Mouse (Mus musculus) ES-E14 (cell line): Measurements from ENCODE around the gene Tgm5.

Source experiments
- CHD2 ChIP-seq: IDR thresholded peaks from 2 replicates; pipeline ENCODE4 v1.6.1; 2014; ENCODE audit warnings: mild to moderate bottlenecking, low read depth, low read length, inconsistent platforms
- HCFC1 ChIP-seq: IDR thresholded peaks from 2 replicates; pipeline ENCODE4 v1.6.1; 2012; ENCODE audit warnings: low read length, inconsistent platforms, borderline replicate concordance; ENCODE audit not compliant: insufficient read depth
- MAFK ChIP-seq: IDR thresholded peaks from 2 replicates; pipeline ENCODE4 v1.6.1; 2014; ENCODE audit warnings: mild to moderate bottlenecking, low read depth, low read length, inconsistent platforms; ENCODE audit not compliant: insufficient read depth
- ZNF384 ChIP-seq: IDR thresholded peaks from 2 replicates; pipeline ENCODE4 v1.6.1; 2012; ENCODE audit warnings: low read depth, low read length, inconsistent platforms

DNA sequence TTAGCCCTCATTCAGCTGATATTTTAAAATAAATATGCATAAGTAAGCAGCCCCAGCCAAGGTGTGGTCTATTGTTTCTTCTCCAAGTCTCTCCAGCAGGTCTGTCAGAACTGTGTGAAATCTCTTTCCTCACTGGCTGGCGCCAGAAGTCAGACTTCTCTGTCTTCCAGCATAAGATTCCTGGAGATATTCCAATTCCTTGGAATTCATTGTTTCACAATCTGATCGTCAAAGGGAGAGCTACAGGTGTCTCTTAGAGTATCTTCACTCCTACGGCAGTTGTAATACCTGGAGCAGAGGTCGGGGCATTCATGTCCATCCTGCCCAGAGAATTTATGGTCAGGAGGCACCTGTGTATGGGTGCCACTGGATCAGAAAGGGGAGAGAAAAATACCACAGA lies 4.1 kb upstream of the Tgm5 start:
- TF ChIP-seq ZNF384 = no peak
- no peak for TF ChIP-seq HCFC1
- no peak for TF ChIP-seq CHD2
- no peak for TF ChIP-seq MAFK
